ENCODE assay signal across 26 mouse cellular contexts in the genomic region with DNA sequence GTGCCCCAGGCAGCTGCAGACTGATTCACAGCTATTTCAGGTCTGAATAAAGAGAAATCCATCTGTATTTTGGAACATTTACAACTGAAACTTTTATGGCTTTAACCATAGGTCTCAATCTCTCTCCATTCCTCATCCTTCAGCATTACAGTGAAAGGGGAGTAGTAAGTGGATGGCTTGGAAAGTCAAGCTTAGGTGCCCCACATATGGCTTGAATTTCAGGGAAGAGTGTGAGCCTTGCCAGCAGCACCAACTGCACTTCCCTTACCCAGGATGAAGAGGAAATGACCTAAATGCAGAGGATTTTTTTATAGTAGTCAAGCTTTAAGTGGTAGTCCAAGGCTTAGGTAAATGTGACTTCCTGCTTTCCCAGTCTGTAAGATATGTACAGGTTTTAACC.
"Had no signal": no experiment of that assay in that cellular context is flagged by ENCODE, and none has a peak within 500 bp of the region (broad histone marks: within the 10 kb centered on the region; RNA-seq: fewer than 3 reads in every experiment).

No protein-coding gene starts in this region.

- H3K27ac ChIP-seq: gastrocnemius, adult 2 months; heart, embryonic 10.5 days; hindbrain, embryonic 10.5 days; hindbrain, embryonic 12.5 days; hindbrain, embryonic 14.5 days; intestine, embryonic 15.5 days; layer of hippocampus, adult 2 months; left cerebral cortex, adult 2 months; limb, embryonic 12.5 days; liver, embryonic 12.5 days; liver, embryonic 14.5 days had no signal

- DNase-seq: gastrocnemius, adult 2 months; gastrocnemius, postnatal 10 days; gastrocnemius, postnatal 25 days; heart, adult 18-20 months; heart, postnatal 10 days; heart, postnatal 4 days; kidney, adult 18-20 months; kidney, adult 8-10 months; kidney, postnatal 10 days; kidney, postnatal 25 days; kidney, postnatal 4 days; left cerebral cortex, postnatal 4 days had no signal

- H3K4me3 ChIP-seq: gastrocnemius, adult 2 months; heart, embryonic 10.5 days; heart, embryonic 12.5 days; hindbrain, embryonic 10.5 days; hindbrain, embryonic 12.5 days; intestine, embryonic 15.5 days; layer of hippocampus, adult 2 months; left cerebral cortex, adult 2 months; limb, embryonic 12.5 days; liver, embryonic 12.5 days had no signal

- H3K4me1 ChIP-seq: heart, embryonic 10.5 days; heart, embryonic 12.5 days; hindbrain, embryonic 10.5 days; hindbrain, embryonic 12.5 days; limb, embryonic 12.5 days; liver, embryonic 12.5 days had no signal

- H3K4me2 ChIP-seq: heart, embryonic 12.5 days; hindbrain, embryonic 12.5 days; hindbrain, embryonic 14.5 days; intestine, embryonic 15.5 days; limb, embryonic 12.5 days; liver, embryonic 12.5 days had no signal

- H3K9me3 ChIP-seq: heart, embryonic 10.5 days; heart, embryonic 12.5 days; hindbrain, embryonic 10.5 days; hindbrain, embryonic 12.5 days; intestine, embryonic 15.5 days; limb, embryonic 12.5 days; liver, embryonic 12.5 days had no signal

- H3K27me3 ChIP-seq: heart, embryonic 12.5 days; hindbrain, embryonic 12.5 days; intestine, embryonic 15.5 days; limb, embryonic 12.5 days; liver, embryonic 12.5 days had no signal

- H3K9ac ChIP-seq: heart, embryonic 12.5 days; hindbrain, embryonic 12.5 days; hindbrain, embryonic 14.5 days; intestine, embryonic 15.5 days; limb, embryonic 12.5 days; liver, embryonic 12.5 days; liver, embryonic 14.5 days had no signal

- ATAC-seq: hindbrain, embryonic 16.5 days; inflammation-experienced regulatory T-cells, adult 6 months; intestine, embryonic 15.5 days; intestine, postnatal 0 days; liver, embryonic 12.5 days had no signal

- H3K36me3 ChIP-seq: heart, embryonic 10.5 days; heart, embryonic 12.5 days; hindbrain, embryonic 10.5 days; hindbrain, embryonic 12.5 days; intestine, embryonic 15.5 days; limb, embryonic 12.5 days; liver, embryonic 12.5 days had no signal
